Mouse (Mus musculus) liver, adult 2 months (tissue): Measurements from ENCODE around the gene Bpi.

Source experiments
- CTCF ChIP-seq: fragments of 200-500 bp; IDR thresholded peaks from 2 replicates; pipeline ENCODE4 v1.5.1; 2011; ENCODE audit warnings: low read depth, low read length, control low read depth
- POLR2A ChIP-seq: fragments of 200-500 bp; IDR thresholded peaks from 2 replicates; pipeline ENCODE4 v1.6.1; 2011; ENCODE audit warnings: low read length, control low read depth; ENCODE audit not compliant: insufficient read depth; ENCODE audit errors: extremely low read depth

GRCm38 (mm10) chr2:158230617-158231016 lies 27.3 kb upstream of the Bpi start:
- no peak for TF ChIP-seq POLR2A
- TF ChIP-seq CTCF: no peak
